Mouse (Mus musculus) thymus, adult 2 months (tissue): ENCODE measurements around the gene Bcl11b.

Experiments used
- CTCF ChIP-seq: fragments of 200-500 bp; IDR thresholded peaks from 2 replicates; pipeline ENCODE4 v1.5.1; 2012; ENCODE audit warnings: mild to moderate bottlenecking, control low read depth, low read length, moderate library complexity, borderline replicate concordance; ENCODE audit not compliant: control insufficient read depth, poor library complexity, insufficient read depth; ENCODE audit errors: extremely low read depth
- POLR2A ChIP-seq: fragments of 200-500 bp; IDR thresholded peaks from 2 replicates; pipeline ENCODE4 v1.6.1; 2012; ENCODE audit warnings: mild to moderate bottlenecking, low read length, control low read depth, moderate library complexity; ENCODE audit not compliant: control insufficient read depth, poor library complexity, insufficient read depth; ENCODE audit errors: extremely low read depth

DNA sequence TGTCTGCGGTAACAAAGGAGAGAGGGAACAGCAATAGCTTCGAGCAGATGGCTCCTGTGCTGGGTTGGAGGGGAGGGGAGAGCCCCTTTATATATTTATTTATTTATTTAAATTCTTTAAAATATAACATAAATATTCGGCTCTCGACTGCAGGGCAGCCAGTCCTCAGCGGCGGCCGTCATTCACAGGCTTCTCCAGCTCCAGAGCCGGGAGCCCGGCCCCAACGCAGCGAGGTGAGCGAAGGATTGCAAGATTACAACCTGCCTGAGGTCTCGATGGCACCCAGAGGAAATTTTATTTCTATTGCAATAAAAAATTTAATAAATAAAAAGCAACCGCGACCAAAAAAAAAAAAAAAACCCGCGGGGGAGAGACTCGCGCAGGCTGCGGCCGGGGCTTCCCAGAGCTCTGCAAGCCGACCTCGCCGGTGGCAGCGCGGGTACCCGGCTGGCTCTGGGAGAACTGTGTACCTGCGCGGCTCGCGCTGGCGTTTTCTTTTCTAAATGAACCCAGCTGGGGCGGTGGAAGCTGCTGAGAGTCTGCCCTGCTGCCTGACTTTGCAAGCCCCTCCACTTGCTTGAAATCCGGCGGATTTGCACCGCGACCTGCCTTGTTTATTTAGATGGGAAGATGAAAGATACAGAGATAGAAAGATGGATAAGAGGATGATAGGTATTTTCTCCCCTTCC is 1.6 kb downstream of the Bcl11b start:
- TF ChIP-seq POLR2A = no peak
- TF ChIP-seq CTCF = no peak
